Mouse (Mus musculus) ZHBTc4 (cell line): ENCODE data around the gene Prss16.
A peak's percentile ranks its signal among the peaks of the same experiment; 100 is the strongest.

ENCODE experiments used
- DNase-seq: peaks from one replicate; pipeline ENCODE4 v3.0.0-alpha.2; 2011; ENCODE audit warnings: low read depth, low spot score

Prss16 gene

DNA sequence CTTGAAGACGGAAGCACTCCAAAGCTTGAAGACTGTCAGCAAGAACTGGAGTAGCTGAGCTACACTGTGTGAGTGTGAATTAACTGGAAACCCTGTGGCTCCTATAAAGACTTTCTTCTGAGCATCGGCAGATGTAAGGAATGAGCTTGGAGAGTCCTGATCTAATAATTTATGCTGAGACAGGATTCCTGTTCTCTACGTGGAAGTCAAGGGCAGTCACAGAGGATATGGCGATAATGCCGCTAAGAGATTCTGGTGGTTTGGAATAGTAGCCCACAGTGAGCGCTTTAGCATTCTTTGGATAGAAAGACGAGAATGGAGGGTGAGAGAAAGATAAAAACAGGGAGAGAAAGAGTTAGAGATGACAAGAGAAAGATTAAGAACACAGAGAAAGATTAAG is 1.7 kb downstream of the Prss16 start:
- no peak for DNase-seq

GRCm38 (mm10) chr13:22007121-22007510 is 2.4 kb downstream of the Prss16 start:
- DNase-seq: no peak

- DNase-seq: peak; percentile 91
These were observed 3.0 kb downstream of the Prss16 start for GRCm38 (mm10) chr13:22006334-22007120.

DNA sequence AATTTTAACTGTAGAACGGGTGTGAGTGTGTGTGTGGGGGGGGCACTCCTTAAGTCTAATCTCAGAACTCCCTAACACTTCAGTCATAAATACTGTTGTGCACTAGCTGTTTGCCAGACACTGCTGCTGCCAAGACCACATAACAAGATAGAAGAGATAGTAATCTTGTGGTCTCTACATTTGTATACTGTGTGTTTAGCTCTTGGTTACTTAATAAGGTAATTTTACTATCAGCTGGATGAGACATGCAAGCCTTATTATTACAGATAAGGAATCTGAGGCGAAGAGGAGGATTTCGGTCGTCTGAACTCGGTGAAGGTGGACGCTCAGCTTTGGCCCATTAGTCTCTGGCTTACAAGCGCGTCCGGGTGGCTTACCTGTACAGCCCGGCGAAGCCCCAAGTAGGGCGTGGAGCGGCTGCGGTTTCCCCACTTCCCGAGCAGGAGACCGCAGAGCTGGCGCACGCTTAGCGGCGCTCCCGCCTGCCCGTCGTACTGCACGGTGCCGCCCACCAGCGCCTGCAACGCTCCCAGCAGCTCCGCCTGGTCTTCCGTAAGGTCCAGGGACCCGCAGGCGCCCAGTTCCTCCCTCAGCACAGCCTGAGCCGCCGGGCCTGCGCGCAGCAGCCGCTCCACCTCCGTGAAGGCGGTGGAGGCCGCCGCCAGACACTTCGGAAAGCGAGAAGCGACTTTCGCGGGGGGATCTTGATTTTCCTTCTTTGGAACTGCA is 3.8 kb downstream of the Prss16 start:
- DNase-seq: peak; percentile 72

DNA sequence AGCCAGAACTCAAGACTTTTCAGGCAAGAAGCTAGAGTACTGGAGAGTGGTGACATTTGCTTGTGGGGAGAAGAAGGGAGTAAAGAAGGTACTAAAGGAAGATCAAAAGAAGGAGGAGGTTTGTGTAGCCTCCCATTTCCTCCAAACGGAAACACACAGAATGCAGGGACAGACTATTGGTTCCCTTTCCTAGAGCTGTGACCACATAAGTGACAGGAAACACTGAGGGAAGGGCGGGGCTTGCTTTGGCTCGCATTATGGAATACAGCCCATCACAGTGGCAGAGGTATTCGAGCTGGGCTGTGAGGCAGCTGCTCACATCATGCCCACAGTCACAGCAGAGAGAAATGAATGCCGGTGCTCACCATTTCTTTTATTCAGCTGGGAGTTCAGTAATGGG is 7.7 kb downstream of the Prss16 start:
- DNase-seq: no peak

DNA sequence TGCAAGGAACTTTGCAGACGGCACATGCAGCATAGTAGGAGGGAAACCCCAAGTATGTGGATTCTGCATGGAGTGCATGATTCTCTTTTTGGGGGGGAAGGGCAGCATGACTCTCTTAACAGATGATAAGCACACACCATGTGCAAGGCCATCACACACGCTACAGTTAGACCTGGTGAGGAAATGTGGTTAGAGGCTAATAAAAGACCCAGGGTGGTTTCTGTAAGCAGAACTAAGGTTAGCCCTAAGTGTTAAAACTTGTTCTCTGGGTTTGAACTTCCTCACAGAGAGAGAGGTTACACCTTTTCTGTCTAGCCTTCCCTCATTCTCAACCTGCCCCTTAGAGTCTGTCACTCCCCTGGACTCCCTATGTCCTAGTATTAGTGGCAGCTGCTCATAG is 8.2 kb downstream of the Prss16 start:
- no peak for DNase-seq

DNA sequence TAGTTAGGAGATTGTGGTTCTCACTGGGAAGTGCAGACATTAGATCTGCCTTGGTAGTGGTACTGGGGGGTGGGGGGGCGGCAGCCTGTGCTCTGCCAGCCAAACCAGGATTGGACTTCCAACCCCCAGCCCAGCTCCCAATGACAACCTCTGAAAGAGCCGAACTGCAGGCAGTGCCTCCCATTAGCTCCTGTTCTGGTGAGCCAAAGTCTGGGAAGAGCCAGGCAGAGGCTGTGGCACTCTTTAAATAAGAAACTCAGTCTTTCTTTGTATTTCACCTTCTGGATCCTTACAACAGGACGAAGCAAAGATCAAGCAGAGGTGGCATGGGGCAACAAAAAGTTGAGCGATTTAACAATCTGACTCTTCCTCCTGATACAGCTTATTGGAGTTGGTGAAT is 10.4 kb downstream of the Prss16 start:
- DNase-seq: no peak

DNA sequence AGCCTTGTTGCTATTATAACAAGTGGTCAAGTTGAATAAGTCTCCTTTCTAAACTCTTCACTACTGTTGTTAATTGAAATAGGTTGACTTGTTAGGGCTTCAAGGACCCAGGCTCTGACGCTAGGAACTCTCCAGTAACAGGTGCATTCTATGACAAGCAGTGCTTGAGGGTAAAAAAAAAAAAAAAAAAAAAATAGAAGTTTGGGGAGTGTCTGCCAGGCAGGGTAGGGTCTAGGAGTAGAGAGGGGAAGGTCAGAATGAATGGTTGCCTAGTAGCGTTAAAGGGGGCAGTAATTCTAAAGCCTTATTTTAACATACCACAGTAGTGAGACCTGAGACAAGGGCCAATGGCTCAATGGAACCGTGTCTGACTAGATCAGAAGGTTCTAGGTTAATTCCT is 11.1 kb downstream of the Prss16 start:
- no peak for DNase-seq

- DNase-seq: no peak
These were observed 11.7 kb downstream of the Prss16 start for GRCm38 (mm10) chr13:21997821-21998220.

DNA sequence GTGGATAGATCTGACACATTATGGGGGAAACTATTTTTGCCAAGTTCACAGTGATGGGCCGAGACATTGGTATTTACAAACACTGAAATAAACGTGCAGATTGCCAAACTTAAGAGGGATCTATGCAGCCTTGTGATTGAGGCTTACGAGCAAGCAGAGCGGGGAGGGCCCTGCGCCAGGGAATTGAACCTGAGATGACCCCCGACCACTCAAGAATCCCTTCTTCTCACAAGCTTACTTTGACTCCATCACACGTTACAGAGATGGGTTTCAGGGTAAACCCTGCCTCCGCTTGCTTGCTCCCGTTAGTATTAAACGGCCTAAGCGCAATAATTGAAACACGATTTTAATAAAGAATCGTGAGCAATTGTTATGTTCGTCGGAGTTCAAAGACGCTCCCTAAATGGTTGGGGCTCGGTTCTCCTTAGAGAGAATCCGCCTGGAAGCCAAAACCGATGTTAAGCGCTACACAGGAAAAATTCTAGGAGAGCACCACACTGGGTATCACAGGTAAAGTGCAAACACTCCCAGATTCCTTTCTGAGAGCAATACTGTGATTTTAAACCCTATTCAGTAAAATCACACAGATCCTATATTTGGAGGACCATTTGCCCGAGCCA is 12.2 kb downstream of the Prss16 start:
- DNase-seq: no peak

GRCm38 (mm10) chr13:21996840-21997185 is 12.7 kb downstream of the Prss16 start:
- DNase-seq: no peak

DNA sequence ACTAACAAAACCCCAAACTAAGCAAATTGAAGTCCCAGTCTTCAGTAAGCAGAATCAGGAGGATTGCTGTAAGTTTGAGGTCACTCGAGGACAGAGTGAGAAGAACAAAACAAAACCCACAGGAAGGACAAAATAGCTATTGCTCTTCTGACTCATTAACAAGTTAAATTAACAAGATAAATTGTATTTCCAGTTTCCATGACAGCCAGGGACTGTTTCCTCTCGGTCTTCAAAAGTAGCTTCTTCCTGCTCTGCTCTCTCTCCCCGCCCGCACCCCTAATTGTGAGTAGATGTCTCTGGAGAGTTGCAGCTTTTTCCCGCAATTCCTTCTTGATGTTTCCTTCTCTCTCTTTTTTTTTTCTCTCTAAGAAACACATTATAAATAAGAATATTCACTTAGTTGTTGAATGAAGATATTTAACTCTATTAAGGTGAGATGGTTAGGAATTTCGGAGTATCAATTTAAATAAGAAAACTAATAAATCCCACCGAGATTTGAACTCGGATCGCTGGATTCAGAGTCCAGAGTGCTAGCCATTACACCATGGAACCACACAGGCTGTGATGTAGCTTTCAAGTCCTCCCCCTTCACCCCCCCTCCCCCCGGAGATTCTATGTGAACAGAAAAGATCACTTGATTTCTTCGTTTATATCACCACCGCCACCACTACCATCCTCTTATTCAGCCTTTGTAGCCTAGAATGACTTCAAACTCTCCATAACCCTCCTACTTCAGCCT is 13.3 kb downstream of the Prss16 start:
- DNase-seq: peak; percentile 77

DNA sequence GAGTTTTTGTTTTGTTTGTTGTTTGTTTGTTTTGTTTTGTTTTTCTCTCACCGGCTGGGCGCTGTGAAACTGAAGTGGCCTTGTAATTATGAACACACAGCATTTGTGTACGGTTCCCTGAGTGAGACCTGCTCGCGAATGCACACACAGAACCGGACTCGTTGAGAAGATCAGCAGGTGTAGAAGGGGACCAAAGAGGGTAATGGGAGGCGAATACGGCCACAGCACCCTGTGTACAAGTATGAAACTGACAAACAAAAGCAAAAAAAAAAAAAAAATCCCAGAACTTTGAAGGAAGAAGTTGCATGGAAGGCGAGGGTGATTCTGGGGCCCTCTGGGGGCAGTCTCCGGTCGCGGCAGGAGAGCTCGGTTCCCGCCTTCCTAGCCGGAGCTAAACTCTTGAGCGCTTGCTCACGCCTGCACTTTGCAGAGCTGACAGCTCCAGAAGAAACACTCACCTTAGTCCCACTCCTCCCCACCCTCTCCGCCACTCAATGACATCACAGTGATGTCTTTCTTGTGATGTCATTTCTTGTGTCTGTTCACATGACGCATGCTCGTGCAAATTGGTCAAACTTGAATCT is 14.1 kb downstream of the Prss16 start:
- peak; percentile 84 for DNase-seq

GRCm38 (mm10) chr13:21994896-21995295 is 14.6 kb downstream of the Prss16 start:
- DNase-seq: no peak

DNA sequence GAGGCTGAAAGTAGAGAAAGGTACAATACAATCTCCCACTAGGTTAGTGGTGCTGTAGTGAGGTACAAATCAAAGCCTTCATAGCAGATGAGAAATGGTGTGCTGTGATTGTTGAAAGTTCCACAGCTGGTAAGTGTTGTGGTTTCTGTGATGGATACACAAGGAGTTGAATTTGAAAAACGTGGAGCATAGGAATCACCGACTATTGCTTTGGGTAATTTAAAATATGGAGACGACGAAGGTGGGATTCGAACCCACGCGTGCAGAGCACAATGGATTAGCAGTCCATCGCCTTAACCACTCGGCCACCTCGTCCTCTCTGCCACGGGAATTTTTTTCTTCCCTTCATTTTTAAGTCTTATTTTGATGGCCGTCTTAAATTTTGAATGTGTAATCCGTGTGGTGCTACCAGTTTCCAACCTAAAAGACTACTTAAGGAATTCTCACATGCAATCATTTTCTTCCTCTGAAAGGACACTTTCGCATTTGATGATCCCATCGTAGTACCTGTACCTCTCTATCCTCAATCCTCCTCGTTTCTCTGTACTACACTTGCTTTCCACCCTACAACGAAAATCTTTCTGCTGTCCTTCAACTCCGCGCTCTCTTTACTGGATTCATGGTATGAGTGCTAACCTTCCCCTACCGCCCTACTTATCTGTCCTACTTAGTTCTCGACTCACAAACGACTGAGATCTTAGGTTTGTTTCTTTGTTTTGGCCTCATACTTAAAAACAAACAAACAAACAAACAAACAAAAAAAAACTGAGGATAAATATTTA is 15.4 kb downstream of the Prss16 start:
- peak; percentile 83 for DNase-seq

GRCm38 (mm10) chr13:21992550-21992949 is 17.0 kb downstream of the Prss16 start:
- DNase-seq: no peak

DNA sequence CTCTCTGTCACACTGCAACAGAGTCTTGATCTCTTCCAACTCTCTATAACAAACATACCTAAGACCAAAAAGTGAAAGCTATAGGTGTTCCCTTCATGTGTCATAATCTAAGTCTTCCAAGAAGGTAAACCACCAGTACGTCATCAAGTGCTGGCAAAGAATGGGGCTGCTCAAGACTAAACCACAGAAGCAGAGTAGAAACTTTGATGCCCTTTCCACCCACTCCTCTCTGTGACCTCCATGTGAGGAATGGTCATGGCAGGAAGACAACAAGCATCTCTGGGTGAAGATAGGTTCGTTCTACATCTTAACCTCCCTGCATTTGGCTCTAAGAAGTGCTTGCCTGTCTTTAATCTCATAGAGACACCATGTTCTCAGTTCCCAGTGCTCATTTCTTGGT is 25.1 kb downstream of the Prss16 start:
- no peak for DNase-seq

GRCm38 (mm10) chr13:21981803-21982193 is 27.7 kb downstream of the Prss16 start:
- DNase-seq: peak; percentile 38

- DNase-seq: peak; percentile 50
These were observed 28.4 kb downstream of the Prss16 start, which contains the start of gene Pom121l2 for GRCm38 (mm10) chr13:21980981-21981802. Gene Pom121l2, plus strand, starts transcription at chr13:21981194.
